Mouse (Mus musculus): ENCODE data around the gene Fam89b. TPM values are rescaled to one million over a fixed set of nuclear protein-coding genes. Genes with fewer than 3 reads are reported as not detected.
"Not testable (repeated sequence)": the region's sequence is repeated elsewhere in the genome, so short reads cannot be mapped to it uniquely, and the experiment has no call there.

Gene Fam89b
- polyA plus RNA-seq, 1 experiment from 2014 or later, result 116 TPM

GRCm38 (mm10) chr19:5688200-5689087 is 41.0 kb downstream of the Fam89b start, which contains the start of the genes Map3k11 and Pcnx3:
Gene Map3k11 (plus strand): TSS chr19:5688742.
Gene Pcnx3 (minus strand): TSS chr19:5688908.
- ATAC-seq (ENCODE audit: insufficient read depth), result peak; percentile 95
- Histone ChIP-seq H3K36me3 (ENCODE audit: insufficient read depth) (peaks cover 58% of the 10 kb centered on the region), H3K9me3 (ENCODE audit: low read depth, low read length) (no peaks in the 10 kb centered on the region), H3K4me1 (ENCODE audit: insufficient read depth) (peaks cover 16% of the 10 kb centered on the region; the same call in 1 of the 2 replicates), H3K9ac (peak within 1 kb of the TSS; percentile 88), H3K4me3 (ENCODE audit: low read depth, low read length) (peak within 1 kb of the TSS; percentile 92), H3K27ac (ENCODE audit: low read depth) (peak within 1 kb of the TSS; percentile 94), H3K27me3 (ENCODE audit: insufficient read depth, low read length) (no peaks in the 10 kb centered on the region), H3K4me2 (peak within 1 kb of the TSS; percentile 97)
- WGBS, result under 1% methylated on average over 69 of the region's 69 CpGs
- TF ChIP-seq CTCF (IDR thresholded peaks at IDR 0.05; ENCODE audit: low read depth), result peak; percentile 53
- DNase-seq, result peak; percentile 99

- WGBS, result 18% methylated on average over 9 of the region's 9 CpGs
Measured at GRCm38 (mm10) chr19:5687738-5688137, 41.7 kb downstream of the Fam89b start.

GRCm38 (mm10) chr19:5686954-5687353 is 42.5 kb downstream of the Fam89b start:
- not testable (repeated sequence) for H3K27me3 ChIP-seq (ENCODE audit: insufficient read depth, low read length); H3K27ac ChIP-seq (ENCODE audit: low read depth); H3K9me3 ChIP-seq (ENCODE audit: low read depth, low read length); DNase-seq; ATAC-seq (ENCODE audit: insufficient read depth)
- WGBS, result 88% methylated on average over 12 of the region's 12 CpGs
- H3K4me1 ChIP-seq (ENCODE audit: insufficient read depth), result peaks cover 16% of the 10 kb centered on the region; the same call in 1 of the 2 replicates
- H3K36me3 ChIP-seq (ENCODE audit: insufficient read depth), result peaks cover 61% of the 10 kb centered on the region
- peak overlapping the region; percentile 92; the same call in 1 of the 2 replicates for H3K4me3 ChIP-seq (ENCODE audit: low read depth, low read length)
- H3K9ac ChIP-seq, result peak overlapping the region; percentile 84; the same call in 1 of the 2 replicates
- peak overlapping the region; percentile 97; the same call in 1 of the 2 replicates for H3K4me2 ChIP-seq

More at GRCm38 (mm10) chr19:5687738-5688137, 41.7 kb downstream of the Fam89b start:
- Histone ChIP-seq H3K27ac (ENCODE audit: low read depth) (no peak overlapping the region), H3K9me3 (ENCODE audit: low read depth, low read length) (no peaks in the 10 kb centered on the region), H3K4me2 (peak overlapping the region; percentile 97), H3K4me3 (ENCODE audit: low read depth, low read length) (peak overlapping the region; percentile 92), H3K4me1 (ENCODE audit: insufficient read depth) (peaks cover 16% of the 10 kb centered on the region; the same call in 1 of the 2 replicates), H3K9ac (peak overlapping the region; percentile 84), H3K27me3 (ENCODE audit: insufficient read depth, low read length) (no peaks in the 10 kb centered on the region), H3K36me3 (ENCODE audit: insufficient read depth) (peaks cover 58% of the 10 kb centered on the region)
- no peak for TF ChIP-seq CTCF (IDR thresholded peaks at IDR 0.05; ENCODE audit: low read depth)
- ATAC-seq (ENCODE audit: insufficient read depth), result no peak
- no peak for DNase-seq

GRCm38 (mm10) chr19:5686437-5686836 is 43.0 kb downstream of the Fam89b start:
- Histone ChIP-seq H3K9ac (no peak overlapping the region), H3K9me3 (ENCODE audit: low read depth, low read length) (no peaks in the 10 kb centered on the region), H3K27ac (ENCODE audit: low read depth) (no peak overlapping the region), H3K27me3 (ENCODE audit: insufficient read depth, low read length) (no peaks in the 10 kb centered on the region), H3K4me3 (ENCODE audit: low read depth, low read length) (no peak overlapping the region), H3K4me2 (no peak overlapping the region), H3K36me3 (ENCODE audit: insufficient read depth) (peaks cover 62% of the 10 kb centered on the region), H3K4me1 (ENCODE audit: insufficient read depth) (peaks cover 15% of the 10 kb centered on the region; the same call in 1 of the 2 replicates)
- WGBS, result 79% methylated on average over 13 of the region's 13 CpGs
- no peak for TF ChIP-seq CTCF (IDR thresholded peaks at IDR 0.05; ENCODE audit: low read depth)
- DNase-seq, result no peak
- no peak for ATAC-seq (ENCODE audit: insufficient read depth)

- no peak for TF ChIP-seq CTCF (IDR thresholded peaks at IDR 0.05; ENCODE audit: low read depth)
- no peaks in the 10 kb centered on the region for H3K27me3 ChIP-seq (ENCODE audit: insufficient read depth, low read length)
- no peak overlapping the region for H3K4me2 ChIP-seq
- no peaks in the 10 kb centered on the region for H3K9me3 ChIP-seq (ENCODE audit: low read depth, low read length)
- H3K4me3 ChIP-seq (ENCODE audit: low read depth, low read length), result no peak overlapping the region
- WGBS, result 92% methylated on average over 11 of the region's 11 CpGs
- peaks cover 62% of the 10 kb centered on the region for H3K36me3 ChIP-seq (ENCODE audit: insufficient read depth)
- DNase-seq (no peak), ATAC-seq (ENCODE audit: insufficient read depth) (no peak)
- no peak overlapping the region for H3K9ac ChIP-seq
- H3K27ac ChIP-seq (ENCODE audit: low read depth), result no peak overlapping the region
- peaks cover 11% of the 10 kb centered on the region; the same call in 1 of the 2 replicates for H3K4me1 ChIP-seq (ENCODE audit: insufficient read depth)
Measured at GRCm38 (mm10) chr19:5685861-5686260, 43.6 kb downstream of the Fam89b start.

GRCm38 (mm10) chr19:5685431-5685830 is 44.0 kb downstream of the Fam89b start:
- ATAC-seq (ENCODE audit: insufficient read depth), result no peak
- H3K4me1 ChIP-seq (ENCODE audit: insufficient read depth), result peaks cover 7% of the 10 kb centered on the region; the same call in 1 of the 2 replicates
- no peak for DNase-seq
- no peak overlapping the region for H3K4me2 ChIP-seq
- no peak overlapping the region for H3K4me3 ChIP-seq (ENCODE audit: low read depth, low read length)
- no peaks in the 10 kb centered on the region for H3K27me3 ChIP-seq (ENCODE audit: insufficient read depth, low read length)
- peaks cover 62% of the 10 kb centered on the region for H3K36me3 ChIP-seq (ENCODE audit: insufficient read depth)
- H3K9ac ChIP-seq, result no peak overlapping the region
- no peak for TF ChIP-seq CTCF (IDR thresholded peaks at IDR 0.05; ENCODE audit: low read depth)
- 91% methylated on average over 19 of the region's 19 CpGs for WGBS
- no peak overlapping the region for H3K27ac ChIP-seq (ENCODE audit: low read depth)
- no peaks in the 10 kb centered on the region for H3K9me3 ChIP-seq (ENCODE audit: low read depth, low read length)

GRCm38 (mm10) chr19:5684985-5685384 is 44.5 kb downstream of the Fam89b start:
- Histone ChIP-seq H3K36me3 (ENCODE audit: insufficient read depth) (peaks cover 66% of the 10 kb centered on the region), H3K9me3 (ENCODE audit: low read depth, low read length) (no peaks in the 10 kb centered on the region), H3K4me3 (ENCODE audit: low read depth, low read length) (no peak overlapping the region), H3K4me1 (ENCODE audit: insufficient read depth) (0 out of 2 replicates have a peak, but pooled peaks cover 4% of the 10 kb centered on the region), H3K27me3 (ENCODE audit: insufficient read depth, low read length) (no peaks in the 10 kb centered on the region), H3K4me2 (no peak overlapping the region), H3K9ac (no peak overlapping the region), H3K27ac (ENCODE audit: low read depth) (no peak overlapping the region)
- DNase-seq (no peak), ATAC-seq (ENCODE audit: insufficient read depth) (no peak)
- WGBS, result 91% methylated on average over 13 of the region's 13 CpGs
- TF ChIP-seq CTCF (IDR thresholded peaks at IDR 0.05; ENCODE audit: low read depth), result no peak
